12 mouse cellular contexts compared by ENCODE assay signal in the genomic region with DNA sequence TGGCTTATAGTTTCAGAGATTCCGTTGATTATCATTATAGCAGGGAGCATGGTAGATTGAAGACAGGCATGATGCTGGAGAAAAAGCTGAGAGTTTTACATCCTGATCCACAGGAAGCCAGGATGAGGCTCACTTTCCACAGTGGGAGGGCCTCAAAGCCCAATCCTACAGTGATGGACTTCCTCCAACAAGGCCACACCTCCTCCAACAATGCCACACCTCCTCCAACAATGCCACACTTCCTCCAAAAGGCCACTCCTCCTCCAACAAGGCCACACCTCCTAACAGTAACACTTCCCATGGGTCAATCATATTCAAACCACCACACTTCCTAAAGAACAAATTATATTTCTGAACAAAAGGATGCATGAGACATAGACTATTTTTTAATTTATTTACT.
"Had no signal": no experiment of that assay in that cellular context is flagged by ENCODE, and none has a peak within 500 bp of the region (broad histone marks: within the 10 kb centered on the region; RNA-seq: fewer than 3 reads in every experiment).

No protein-coding gene starts in this region.

- H3K4me2 ChIP-seq: lung, embryonic 15.5 days; midbrain, embryonic 13.5 days had no signal

- H3K9ac ChIP-seq: liver, postnatal 0 days; lung, embryonic 15.5 days; midbrain, embryonic 13.5 days had no signal

- H3K27ac ChIP-seq: limb, embryonic 10.5 days; lung, embryonic 15.5 days; macrophage; midbrain, embryonic 13.5 days had no signal

- H3K4me3 ChIP-seq: left cerebral cortex, adult 2 months; limb, embryonic 10.5 days; liver, embryonic 13.5 days; lung, embryonic 15.5 days; midbrain, embryonic 13.5 days had no signal

- ATAC-seq: liver, postnatal 0 days had no signal

- H3K27me3 ChIP-seq: liver, embryonic 13.5 days; lung, embryonic 15.5 days; midbrain, embryonic 13.5 days had no signal

- H3K36me3 ChIP-seq: limb, embryonic 10.5 days; liver, embryonic 13.5 days; lung, embryonic 15.5 days; midbrain, embryonic 13.5 days had no signal

- H3K4me1 ChIP-seq: limb, embryonic 10.5 days; lung, embryonic 15.5 days had no signal

- H3K9me3 ChIP-seq: limb, embryonic 10.5 days; liver, embryonic 13.5 days; lung, embryonic 15.5 days; midbrain, embryonic 13.5 days had no signal

- DNase-seq: kidney, adult 8-10 months; kidney, postnatal 25 days; liver, embryonic 13.5 days; liver, postnatal 0 days; lung, postnatal 14 days; right cerebral cortex, postnatal 25 days; thymus, postnatal 36 days had no signal
